Mouse (Mus musculus) small intestine, adult 2 months (tissue): ENCODE measurements at regions not wholly inside any gene's neighbourhood (a gene's known extent, or its start where the extent isn't known, plus 50 kb on each side); places are given as distances from the start of the nearest gene placed in this dataset.

ENCODE experiments used
- CTCF ChIP-seq: fragments of 200-500 bp; IDR thresholded peaks from 2 replicates; pipeline ENCODE4 v1.5.1; 2012; ENCODE audit warnings: low read depth, mild to moderate bottlenecking, control low read depth, inconsistent platforms, low read length, moderate library complexity, mixed read lengths; ENCODE audit not compliant: insufficient replicate concordance, insufficient read length; ENCODE audit errors: extremely low read depth
- POLR2A ChIP-seq: fragments of 200-500 bp; IDR thresholded peaks from 2 replicates; pipeline ENCODE4 v1.6.1; 2012; ENCODE audit warnings: low read depth, mild to moderate bottlenecking, control low read depth, inconsistent platforms, low read length, moderate library complexity

- no peak for TF ChIP-seq POLR2A
- no peak for TF ChIP-seq CTCF
These were observed 179.5 kb downstream of the Cog6 start for GRCm38 (mm10) chr3:52837527-52837926.
